Mouse (Mus musculus): Measurements from ENCODE around the gene Ints11. TPM values are rescaled to one million over a fixed set of nuclear protein-coding genes. Genes with fewer than 3 reads are reported as not detected.

The Ints11 gene
- total and polyA plus RNA-seq, 2 experiments = 13.6 to 20.9 TPM

- Histone ChIP-seq H3K36me3 (ENCODE audit: control insufficient read depth, insufficient read depth, low read length) (no peaks in the 10 kb centered on the region), H3K4me3 (ENCODE audit: insufficient read depth, low read depth, low read length) (no peak overlapping the region), H3K79me2 (ENCODE audit: control insufficient read depth, insufficient read depth, low read length) (no peaks in the 10 kb centered on the region), H3K9ac (ENCODE audit: low read depth, low read length) (no peak overlapping the region), H3K4me1 (ENCODE audit: control insufficient read depth, insufficient read depth, low read length) (peaks cover 10% of the 10 kb centered on the region), H3K27ac (replicated peaks; ENCODE audit: insufficient read depth, low read depth, low read length) (peak overlapping the region; percentile 67), H3K27me3 (ENCODE audit: control insufficient read depth, insufficient read depth, low read length) (no peaks in the 10 kb centered on the region)
- WGBS = 69% methylated on average over 8 of the region's 8 CpGs
- DNase-seq (ENCODE audit: extremely low read depth, low read depth, low spot score) = no peak
- no peak for TF ChIP-seq CTCF (IDR thresholded peaks at IDR 0.05; ENCODE audit: low read depth, low read length)
- TF ChIP-seq POLR2A (IDR thresholded peaks at IDR 0.05; ENCODE audit: extremely low read depth, insufficient read depth, low read length) = no peak
Observed at GRCm38 (mm10) chr4:155838187-155839153, 30.9 kb upstream of the Ints11 start.

- TF ChIP-seq POLR2A (IDR thresholded peaks at IDR 0.05; ENCODE audit: extremely low read depth, insufficient read depth, low read length) = no peak
- no peak for TF ChIP-seq CTCF (IDR thresholded peaks at IDR 0.05; ENCODE audit: low read depth, low read length)
- peak; percentile 47 for DNase-seq (ENCODE audit: extremely low read depth, low read depth, low spot score)
- H3K27ac ChIP-seq (replicated peaks; ENCODE audit: insufficient read depth, low read depth, low read length) = peak within 1 kb of the TSS; percentile 61
Observed at GRCm38 (mm10) chr4:155839483-155839910, 29.8 kb upstream of the Ints11 start, which contains the start of gene Mxra8. Gene Mxra8 (plus strand): TSS chr4:155839680.

GRCm38 (mm10) chr4:155840076-155841002 lies 29.0 kb upstream of the Ints11 start:
- peaks cover 7% of the 10 kb centered on the region for H3K4me1 ChIP-seq (ENCODE audit: control insufficient read depth, insufficient read depth, low read length)
- H3K79me2 ChIP-seq (ENCODE audit: control insufficient read depth, insufficient read depth, low read length) = no peaks in the 10 kb centered on the region
- H3K4me3 ChIP-seq (ENCODE audit: insufficient read depth, low read depth, low read length) = peak overlapping the region; percentile 52
- peak overlapping the region; percentile 59 for H3K9ac ChIP-seq (ENCODE audit: low read depth, low read length)
- H3K27me3 ChIP-seq (ENCODE audit: control insufficient read depth, insufficient read depth, low read length) = no peaks in the 10 kb centered on the region
- DNase-seq (ENCODE audit: extremely low read depth, low read depth, low spot score) = no peak
- 33% methylated on average over 8 of the region's 8 CpGs for WGBS
- no peaks in the 10 kb centered on the region for H3K36me3 ChIP-seq (ENCODE audit: control insufficient read depth, insufficient read depth, low read length)
- peak overlapping the region; percentile 5 for H3K27ac ChIP-seq (replicated peaks; ENCODE audit: insufficient read depth, low read depth, low read length)
- no peak for TF ChIP-seq POLR2A (IDR thresholded peaks at IDR 0.05; ENCODE audit: extremely low read depth, insufficient read depth, low read length)
- no peak for TF ChIP-seq CTCF (IDR thresholded peaks at IDR 0.05; ENCODE audit: low read depth, low read length)

More at GRCm38 (mm10) chr4:155839483-155839910, 29.8 kb upstream of the Ints11 start, which contains the start of gene Mxra8:
- Histone ChIP-seq H3K79me2 (ENCODE audit: control insufficient read depth, insufficient read depth, low read length) (no peaks in the 10 kb centered on the region), H3K36me3 (ENCODE audit: control insufficient read depth, insufficient read depth, low read length) (no peaks in the 10 kb centered on the region), H3K4me1 (ENCODE audit: control insufficient read depth, insufficient read depth, low read length) (peaks cover 7% of the 10 kb centered on the region), H3K4me3 (ENCODE audit: insufficient read depth, low read depth, low read length) (peak within 1 kb of the TSS; percentile 52), H3K27me3 (ENCODE audit: control insufficient read depth, insufficient read depth, low read length) (no peaks in the 10 kb centered on the region), H3K9ac (ENCODE audit: low read depth, low read length) (peak within 1 kb of the TSS; percentile 59)
- 45% methylated on average over 16 of the region's 16 CpGs for WGBS

GRCm38 (mm10) chr4:155841003-155841454 lies 28.3 kb upstream of the Ints11 start:
- peak; percentile 48 for TF ChIP-seq CTCF (IDR thresholded peaks at IDR 0.05; ENCODE audit: low read depth, low read length)
- no peak for TF ChIP-seq POLR2A (IDR thresholded peaks at IDR 0.05; ENCODE audit: extremely low read depth, insufficient read depth, low read length)
- peak overlapping the region; percentile 59 for H3K9ac ChIP-seq (ENCODE audit: low read depth, low read length)
- no peaks in the 10 kb centered on the region for H3K36me3 ChIP-seq (ENCODE audit: control insufficient read depth, insufficient read depth, low read length)
- H3K4me1 ChIP-seq (ENCODE audit: control insufficient read depth, insufficient read depth, low read length) = peaks cover 7% of the 10 kb centered on the region
- 1% methylated on average over 32 of the region's 32 CpGs for WGBS
- peak overlapping the region; percentile 50 for H3K4me3 ChIP-seq (ENCODE audit: insufficient read depth, low read depth, low read length)
- no peak overlapping the region for H3K27ac ChIP-seq (replicated peaks; ENCODE audit: insufficient read depth, low read depth, low read length)
- no peaks in the 10 kb centered on the region for H3K27me3 ChIP-seq (ENCODE audit: control insufficient read depth, insufficient read depth, low read length)
- no peaks in the 10 kb centered on the region for H3K79me2 ChIP-seq (ENCODE audit: control insufficient read depth, insufficient read depth, low read length)
- peak; percentile 69 for DNase-seq (ENCODE audit: extremely low read depth, low read depth, low spot score)

GRCm38 (mm10) chr4:155841651-155842270 lies 27.6 kb upstream of the Ints11 start:
- Histone ChIP-seq H3K27me3 (ENCODE audit: control insufficient read depth, insufficient read depth, low read length) (no peaks in the 10 kb centered on the region), H3K79me2 (ENCODE audit: control insufficient read depth, insufficient read depth, low read length) (no peaks in the 10 kb centered on the region), H3K36me3 (ENCODE audit: control insufficient read depth, insufficient read depth, low read length) (no peaks in the 10 kb centered on the region), H3K4me1 (ENCODE audit: control insufficient read depth, insufficient read depth, low read length) (peaks cover 10% of the 10 kb centered on the region), H3K27ac (replicated peaks; ENCODE audit: insufficient read depth, low read depth, low read length) (no peak overlapping the region), H3K4me3 (ENCODE audit: insufficient read depth, low read depth, low read length) (no peak overlapping the region), H3K9ac (ENCODE audit: low read depth, low read length) (no peak overlapping the region)
- 49% methylated on average over 38 of the region's 38 CpGs for WGBS
- TF ChIP-seq POLR2A (IDR thresholded peaks at IDR 0.05; ENCODE audit: extremely low read depth, insufficient read depth, low read length) = no peak
- no peak for TF ChIP-seq CTCF (IDR thresholded peaks at IDR 0.05; ENCODE audit: low read depth, low read length)
- no peak for DNase-seq (ENCODE audit: extremely low read depth, low read depth, low spot score)

All from liver, adult 2 months (tissue).